Mouse (Mus musculus) lung, adult 2 months (tissue): Measurements from ENCODE around the gene Tarbp2. TPM values are rescaled to one million over a fixed set of nuclear protein-coding genes. Genes with fewer than 3 reads are reported as not detected.

Experiments
- DNase-seq: peaks from one replicate; pipeline ENCODE4 v3.0.0; 2022
- H3K4me1 ChIP-seq: fragments of 200-500 bp; 2 replicates; pipeline ENCODE4 v1.6.1; 2011; ENCODE audit warnings: low read length; ENCODE audit not compliant: control insufficient read depth, insufficient read depth
- H3K4me3 ChIP-seq: fragments of 200-500 bp; replicated peaks from 2 replicates; pipeline ENCODE3; 2011; ENCODE audit warnings: low read depth, mild to moderate bottlenecking, control low read depth, low read length; ENCODE audit errors: extremely low read depth
- CTCF ChIP-seq: fragments of 200-500 bp; IDR thresholded peaks from 2 replicates; pipeline ENCODE4 v1.5.1; 2011; ENCODE audit warnings: mild to moderate bottlenecking, low read length, control low read depth; ENCODE audit not compliant: insufficient read depth
- POLR2A ChIP-seq: fragments of 200-500 bp; IDR thresholded peaks from 2 replicates; pipeline ENCODE4 v1.6.1; 2011; ENCODE audit warnings: low read depth, mild to moderate bottlenecking, control low read depth, low read length, borderline replicate concordance; ENCODE audit errors: extremely low read depth
- WGBS: fragments of 180-500 bp; shearing (Covaris S2); methylation state at CpG from one replicate; pipeline ENCODE4 v1.1.7; 2018; 5-methylcytosine and 5-hydroxymethylcytosine counted together
- polyA plus RNA-seq: library from polyadenylated mRNA; depleted of rRNA; stranded (reverse); fragments of >200 nt; gene quantifications from 2 replicates; pipeline ENCODE4 v1.2.3, GENCODE M21; 2012; rRNA removed

Gene Tarbp2
- polyA plus RNA-seq, 1 experiment: 61.1 TPM

DNA sequence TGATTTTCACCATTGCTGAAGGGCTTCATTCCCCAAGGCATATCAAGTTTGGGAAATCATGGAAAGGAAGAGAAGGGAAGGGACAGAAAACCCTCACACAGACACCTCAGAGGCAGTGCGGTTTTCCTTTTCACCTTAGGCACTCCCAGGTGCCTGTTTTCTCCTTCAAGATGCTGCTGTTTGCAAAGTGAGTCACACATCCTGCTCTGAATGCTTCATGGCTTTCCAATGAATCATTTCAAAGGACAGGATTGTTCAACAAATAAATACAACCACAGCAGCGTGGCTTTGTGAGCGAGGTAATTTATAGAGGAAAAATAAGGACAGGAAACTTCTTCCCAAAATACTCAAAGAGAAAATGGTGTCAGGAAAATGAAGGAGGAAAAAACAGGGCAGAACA, 54.1 kb downstream of the Tarbp2 start:
- 36% methylated on average over 3 of the region's 3 CpGs for WGBS
- no peaks in the 10 kb centered on the region for H3K4me1 ChIP-seq
- no peak for TF ChIP-seq POLR2A
- no peak for TF ChIP-seq CTCF
- no peak overlapping the region for H3K4me3 ChIP-seq
- DNase-seq: no peak

Other genes starting within 250 kb of the Tarbp2 start
- 0.31 and 0.60 TPM in 2 replicates for gene Gm9918, start 247.6 kb upstream of the Tarbp2 start, polyA plus RNA-seq
- gene Mfsd5, start 238.7 kb upstream of the Tarbp2 start, polyA plus RNA-seq: 95.4 and 97.1 TPM in 2 replicates
- gene Espl1, start 221.9 kb upstream of the Tarbp2 start, polyA plus RNA-seq: 2.4 and 3.8 TPM in 2 replicates
- 66.1 and 121 TPM in 2 replicates for gene Pfdn5, start 192.1 kb upstream of the Tarbp2 start, polyA plus RNA-seq
- gene Myg1, start 186.5 kb upstream of the Tarbp2 start, polyA plus RNA-seq: 50.2 and 53.8 TPM in 2 replicates
- gene Aaas, start 167.4 kb upstream of the Tarbp2 start, polyA plus RNA-seq: 21.9 and 27.5 TPM in 2 replicates
- gene Sp7, start 151.0 kb upstream of the Tarbp2 start, polyA plus RNA-seq: 0.05 TPM in 1 of 2 replicates, not detected in the other
- gene Sp1, start 112.0 kb upstream of the Tarbp2 start, polyA plus RNA-seq: 18.5 and 20.0 TPM in 2 replicates
- 20.8 and 21.1 TPM in 2 replicates for gene Amhr2, start 72.8 kb upstream of the Tarbp2 start, polyA plus RNA-seq
- 216 and 271 TPM in 2 replicates for gene Prr13, start 59.2 kb upstream of the Tarbp2 start, polyA plus RNA-seq
- 378 and 395 TPM in 2 replicates for gene Pcbp2, start 47.7 kb upstream of the Tarbp2 start, polyA plus RNA-seq
- gene Gm10337, start 14.5 kb upstream of the Tarbp2 start, polyA plus RNA-seq: not detected in 2 replicates
- 9.9 and 13.1 TPM in 2 replicates for gene Map3k12, start 1.1 kb upstream of the Tarbp2 start, polyA plus RNA-seq
- gene Npff, start 6.8 kb downstream of the Tarbp2 start, polyA plus RNA-seq: 8.8 and 11.0 TPM in 2 replicates
- gene Gm28047, start 106.9 kb downstream of the Tarbp2 start, polyA plus RNA-seq: 0.11 and 0.22 TPM in 2 replicates
- 90.4 and 119 TPM in 2 replicates for gene Atf7, start 107.3 kb downstream of the Tarbp2 start, polyA plus RNA-seq
- gene Atp5g2, start 154.2 kb downstream of the Tarbp2 start, polyA plus RNA-seq: 250 and 262 TPM in 2 replicates
- 76.5 and 105 TPM in 2 replicates for gene Calcoco1, start 204.0 kb downstream of the Tarbp2 start, polyA plus RNA-seq